Mouse (Mus musculus): ENCODE measurements around the gene Elovl6. TPM values are rescaled to one million over a fixed set of nuclear protein-coding genes. Genes with fewer than 3 reads are reported as not detected.
A peak's percentile ranks its signal among the peaks of the same experiment; 100 is the strongest.

The Elovl6 gene
- polyA plus RNA-seq, 1 experiment from 2014 or later, result 33.5 TPM

DNA sequence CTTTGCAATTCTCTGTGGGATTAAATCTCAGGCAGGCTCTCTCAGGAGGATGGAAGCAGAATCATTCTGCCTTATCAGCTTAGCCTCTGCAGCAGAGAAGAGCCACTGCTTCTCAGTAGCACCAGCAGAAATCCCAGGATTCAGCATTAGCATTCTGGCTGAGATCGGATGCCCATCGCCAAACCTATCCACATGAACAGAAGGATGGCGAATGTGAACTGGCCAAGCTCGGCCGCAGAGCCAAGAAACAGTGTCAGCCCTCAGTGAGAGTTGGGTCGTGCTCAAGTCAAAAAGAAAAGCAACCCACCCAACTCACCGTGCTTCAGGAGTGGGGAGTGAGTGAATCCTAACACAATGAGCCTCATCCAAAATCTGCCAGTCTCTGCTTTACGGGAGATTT is 119.6 kb downstream of the Elovl6 start:
- Histone ChIP-seq H3K4me2 (no peak overlapping the region), H3K36me3 (ENCODE audit: poor library complexity, severe bottlenecking) (no peaks in the 10 kb centered on the region), H3K9me3 (replicated peaks) (no peaks in the 10 kb centered on the region), H3K9ac (no peak overlapping the region), H3K4me1 (peaks cover 6% of the 10 kb centered on the region; the same call in 1 of the 2 replicates), H3K27ac (no peak overlapping the region), H3K27me3 (no peaks in the 10 kb centered on the region), H3K4me3 (no peak overlapping the region)
- WGBS, result 89% methylated on average over 8 of the region's 8 CpGs
- ATAC-seq, result no peak

DNA sequence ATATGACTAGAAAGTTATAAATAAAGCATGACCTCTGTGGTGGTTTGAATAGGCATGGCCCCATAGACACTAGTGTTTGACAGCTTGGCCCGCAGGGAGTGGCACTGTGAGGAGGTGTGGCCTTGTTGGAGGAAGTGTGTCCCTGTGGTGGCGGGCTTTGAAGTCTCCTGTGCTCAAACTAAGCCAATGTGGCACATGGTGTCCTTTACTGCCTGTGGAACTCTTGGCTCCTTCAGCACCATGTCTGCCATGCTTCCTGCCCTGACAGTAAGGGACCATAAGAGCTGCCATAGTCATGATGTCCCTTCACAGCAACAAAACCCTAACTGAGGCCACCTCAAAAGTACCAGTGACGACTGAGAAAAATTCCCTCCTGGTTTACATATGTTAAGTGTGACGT is 120.3 kb downstream of the Elovl6 start:
- Histone ChIP-seq H3K36me3 (ENCODE audit: poor library complexity, severe bottlenecking) (no peaks in the 10 kb centered on the region), H3K4me2 (no peak overlapping the region), H3K4me1 (peaks cover 6% of the 10 kb centered on the region; the same call in 1 of the 2 replicates), H3K9ac (no peak overlapping the region), H3K9me3 (replicated peaks) (no peaks in the 10 kb centered on the region), H3K4me3 (no peak overlapping the region), H3K27me3 (no peaks in the 10 kb centered on the region), H3K27ac (no peak overlapping the region)
- ATAC-seq, result no peak
- 86% methylated on average over 4 of the region's 4 CpGs for WGBS

DNA sequence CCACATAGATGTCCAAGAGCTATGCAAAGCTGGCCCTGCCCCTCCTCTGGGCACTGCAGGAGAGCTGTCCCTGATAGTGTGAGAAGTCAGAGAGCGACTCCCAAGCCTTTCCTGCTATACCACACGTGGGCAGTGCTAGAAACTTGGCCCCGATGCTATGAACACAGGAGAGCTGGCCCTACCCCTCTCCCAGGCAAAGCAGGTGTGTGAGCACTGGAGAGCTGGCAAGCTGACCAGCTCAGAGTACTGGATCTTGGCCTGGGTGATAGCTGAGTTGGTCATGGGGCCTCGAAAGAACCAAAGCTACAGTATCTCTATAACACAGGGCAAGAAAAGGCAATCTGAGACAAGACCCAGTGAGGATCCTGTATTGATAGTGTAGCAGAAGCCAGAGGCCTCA is 124.4 kb downstream of the Elovl6 start:
- H3K4me3 ChIP-seq, result no peak overlapping the region
- no peaks in the 10 kb centered on the region for H3K4me1 ChIP-seq
- H3K27ac ChIP-seq, result no peak overlapping the region
- H3K9me3 ChIP-seq (replicated peaks), result no peaks in the 10 kb centered on the region
- no peak overlapping the region for H3K9ac ChIP-seq
- H3K4me2 ChIP-seq, result no peak overlapping the region
- no peaks in the 10 kb centered on the region for H3K27me3 ChIP-seq
- no peaks in the 10 kb centered on the region for H3K36me3 ChIP-seq (ENCODE audit: poor library complexity, severe bottlenecking)
- WGBS, result 84% methylated on average over 4 of the region's 4 CpGs
- no peak for ATAC-seq

DNA sequence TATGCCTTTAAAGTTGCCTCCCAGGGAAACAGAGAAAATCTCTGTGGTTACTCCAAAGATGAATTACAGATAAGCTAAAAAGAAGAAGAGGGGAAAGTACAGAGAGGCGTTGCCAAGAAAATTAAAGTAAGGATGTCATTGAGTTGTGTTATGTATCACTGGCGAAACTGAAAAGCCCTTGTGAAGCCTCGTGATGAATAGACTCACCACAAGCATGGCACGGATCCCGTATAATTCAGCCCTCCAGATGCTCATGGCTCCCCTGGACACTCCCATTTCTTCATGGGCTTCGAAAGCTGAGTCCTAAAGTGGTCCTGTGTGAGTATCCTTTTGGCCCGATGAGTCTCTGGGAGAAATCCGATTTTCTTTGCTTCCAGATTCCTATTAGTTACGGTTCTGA is 125.1 kb downstream of the Elovl6 start:
- Histone ChIP-seq H3K9ac (no peak overlapping the region), H3K4me2 (no peak overlapping the region), H3K4me3 (no peak overlapping the region), H3K36me3 (ENCODE audit: poor library complexity, severe bottlenecking) (no peaks in the 10 kb centered on the region), H3K9me3 (replicated peaks) (no peaks in the 10 kb centered on the region), H3K4me1 (no peaks in the 10 kb centered on the region), H3K27ac (no peak overlapping the region), H3K27me3 (no peaks in the 10 kb centered on the region)
- 89% methylated on average over 9 of the region's 9 CpGs for WGBS
- no peak for ATAC-seq

DNA sequence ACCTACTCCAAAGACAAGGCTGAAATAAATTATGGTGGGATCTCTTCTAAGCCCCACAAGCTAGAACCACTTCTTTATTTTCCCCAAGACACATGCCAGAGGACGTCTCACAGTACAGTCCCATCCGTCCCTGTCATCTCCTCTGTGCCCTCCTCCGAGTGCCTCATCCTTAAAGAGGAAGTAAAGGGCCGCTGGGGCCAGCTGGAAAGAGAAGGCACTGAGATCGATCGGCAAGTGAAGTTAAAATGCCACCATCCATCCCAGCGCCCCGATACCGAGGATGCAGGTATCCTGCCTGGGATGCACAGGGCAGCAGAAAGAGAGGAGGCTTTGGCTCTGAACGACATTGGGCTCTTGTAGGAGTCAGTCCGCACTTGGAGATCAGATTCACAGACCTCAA is 125.6 kb downstream of the Elovl6 start:
- WGBS, result 93% methylated on average over 11 of the region's 11 CpGs
- no peaks in the 10 kb centered on the region for H3K36me3 ChIP-seq (ENCODE audit: poor library complexity, severe bottlenecking)

DNA sequence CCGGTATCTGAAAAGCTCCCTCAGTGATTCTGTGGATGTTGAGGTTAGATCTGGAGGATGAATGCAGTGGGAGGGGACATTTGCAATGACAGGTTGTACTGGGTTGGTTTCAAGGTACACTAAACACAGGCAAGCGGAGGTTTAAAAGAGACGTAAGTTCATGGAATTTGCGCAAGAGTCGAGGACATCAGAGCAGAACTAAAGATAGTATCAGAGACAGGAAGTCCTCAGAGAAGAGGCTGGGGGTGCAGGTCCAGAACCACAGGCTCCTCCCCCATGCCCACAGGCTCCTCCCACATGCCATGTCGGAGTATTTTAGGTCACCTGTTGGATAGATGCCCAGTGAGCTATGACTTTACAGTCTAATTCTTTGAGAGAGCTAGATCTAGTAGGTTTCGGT is 126.6 kb downstream of the Elovl6 start:
- H3K36me3 ChIP-seq (ENCODE audit: poor library complexity, severe bottlenecking), result no peaks in the 10 kb centered on the region
- no peak overlapping the region for H3K4me2 ChIP-seq
- H3K9me3 ChIP-seq (replicated peaks), result no peaks in the 10 kb centered on the region
- no peak overlapping the region for H3K4me3 ChIP-seq
- WGBS, result 95% methylated on average over 7 of the region's 7 CpGs
- no peaks in the 10 kb centered on the region for H3K27me3 ChIP-seq
- no peak overlapping the region for H3K9ac ChIP-seq
- no peak for ATAC-seq
- H3K4me1 ChIP-seq, result no peaks in the 10 kb centered on the region
- H3K27ac ChIP-seq, result no peak overlapping the region

More for the DNA sequence above, 125.6 kb downstream of the Elovl6 start:
- no peaks in the 10 kb centered on the region for H3K9me3 ChIP-seq (replicated peaks)
- H3K4me1 ChIP-seq, result no peaks in the 10 kb centered on the region
- no peak overlapping the region for H3K9ac ChIP-seq
- no peak overlapping the region for H3K4me3 ChIP-seq
- H3K27me3 ChIP-seq, result no peaks in the 10 kb centered on the region
- H3K27ac ChIP-seq, result no peak overlapping the region
- ATAC-seq, result no peak
- no peak overlapping the region for H3K4me2 ChIP-seq

DNA sequence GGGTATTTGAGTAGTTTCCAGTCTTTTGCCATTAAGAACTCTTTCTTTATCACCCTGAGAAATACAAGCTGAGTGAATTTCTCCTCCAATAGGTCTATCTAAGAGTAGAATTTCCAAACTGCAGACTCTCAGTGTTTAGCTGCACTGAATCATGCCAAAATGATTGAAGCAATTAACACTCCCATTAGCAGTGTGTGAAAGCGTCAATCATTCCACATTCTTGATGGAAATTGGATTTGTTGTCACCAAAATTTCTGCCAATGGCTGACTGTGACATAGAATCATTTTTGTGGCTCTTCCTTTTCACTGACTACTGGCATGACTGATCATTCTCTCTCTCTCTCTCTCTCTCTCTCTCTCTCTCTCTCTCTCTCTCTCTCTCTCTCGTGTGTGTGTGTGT is 131.8 kb downstream of the Elovl6 start:
- Histone ChIP-seq H3K36me3 (ENCODE audit: poor library complexity, severe bottlenecking) (no peaks in the 10 kb centered on the region), H3K4me2 (no peak overlapping the region), H3K27ac (no peak overlapping the region), H3K4me3 (no peak overlapping the region), H3K9ac (no peak overlapping the region), H3K27me3 (no peaks in the 10 kb centered on the region), H3K4me1 (no peaks in the 10 kb centered on the region), H3K9me3 (replicated peaks) (no peaks in the 10 kb centered on the region; the same call in 1 of the 2 replicates)
- no peak for ATAC-seq
- WGBS, result 82% methylated on average over 2 of the region's 2 CpGs

DNA sequence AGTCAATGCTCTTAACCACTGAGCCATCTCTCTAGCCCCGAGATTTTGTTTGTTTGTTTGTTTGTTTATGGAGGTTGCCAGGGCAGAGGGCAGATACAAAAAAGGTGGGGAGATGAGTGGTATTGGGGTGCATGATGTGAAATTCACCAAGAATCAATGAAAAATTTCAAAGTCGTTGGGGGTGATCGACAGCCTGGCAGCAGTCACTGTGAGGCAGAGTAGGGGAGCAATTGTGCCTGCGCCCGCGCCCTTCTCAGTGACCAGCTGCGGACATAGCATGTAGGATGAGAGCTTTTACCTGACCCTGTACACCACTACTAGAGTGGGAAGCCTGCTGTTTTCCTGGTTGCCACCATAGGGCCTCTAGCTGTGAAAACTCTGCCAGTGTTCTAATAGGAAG is 143.8 kb downstream of the Elovl6 start:
- no peaks in the 10 kb centered on the region for H3K36me3 ChIP-seq (ENCODE audit: poor library complexity, severe bottlenecking)
- no peak overlapping the region for H3K9ac ChIP-seq
- H3K4me1 ChIP-seq, result no peaks in the 10 kb centered on the region
- H3K27ac ChIP-seq, result no peak overlapping the region
- no peak overlapping the region for H3K4me2 ChIP-seq
- no peak overlapping the region for H3K4me3 ChIP-seq
- no peaks in the 10 kb centered on the region for H3K9me3 ChIP-seq (replicated peaks)
- H3K27me3 ChIP-seq, result no peaks in the 10 kb centered on the region
- no peak for ATAC-seq
- 94% methylated on average over 7 of the region's 7 CpGs for WGBS

DNA sequence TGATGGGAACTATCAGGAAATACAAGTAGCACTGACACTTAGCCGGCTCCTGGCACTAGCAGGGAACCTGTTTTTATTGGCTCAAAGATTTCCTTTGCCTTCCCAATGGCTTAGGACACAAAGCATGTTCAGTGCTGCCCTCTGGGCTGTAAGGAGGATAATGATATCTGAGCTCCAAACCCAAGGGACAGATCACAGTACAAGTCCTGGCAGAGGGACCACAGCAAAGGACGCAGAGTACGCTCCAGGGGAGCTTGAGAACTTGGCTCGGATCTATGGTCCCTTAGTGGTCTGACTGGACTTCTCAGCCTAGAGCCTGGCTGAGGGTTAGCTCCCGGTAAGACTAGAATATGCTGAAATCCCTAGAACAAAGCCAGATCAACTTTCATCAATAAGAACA is 148.1 kb downstream of the Elovl6 start:
- no peak for ATAC-seq
- Histone ChIP-seq H3K4me1 (no peaks in the 10 kb centered on the region), H3K27me3 (no peaks in the 10 kb centered on the region), H3K4me2 (no peak overlapping the region), H3K4me3 (no peak overlapping the region), H3K36me3 (ENCODE audit: poor library complexity, severe bottlenecking) (no peaks in the 10 kb centered on the region), H3K27ac (no peak overlapping the region), H3K9ac (no peak overlapping the region), H3K9me3 (replicated peaks) (no peaks in the 10 kb centered on the region)
- WGBS, result 78% methylated on average over 5 of the region's 5 CpGs

DNA sequence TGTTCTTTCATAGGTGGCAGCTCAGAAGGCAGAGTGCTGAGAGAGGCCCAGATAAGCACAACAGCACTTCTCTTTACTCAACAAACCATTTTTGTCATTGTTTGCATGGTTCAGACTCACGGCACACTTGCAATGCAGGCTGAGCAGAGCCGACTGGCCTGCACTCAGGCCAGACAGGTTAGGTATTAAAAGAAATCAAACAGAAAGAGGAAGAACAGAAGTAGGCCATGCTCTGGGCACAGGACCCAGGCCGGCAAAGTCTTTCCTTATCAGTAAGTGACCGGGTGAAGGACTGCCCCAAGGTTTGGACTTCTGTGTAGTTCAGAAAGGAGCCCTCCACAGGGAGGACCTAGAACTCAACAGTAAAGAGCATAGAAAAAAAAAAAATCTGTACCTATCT is 149.7 kb downstream of the Elovl6 start:
- no peak for ATAC-seq
- Histone ChIP-seq H3K27me3 (no peaks in the 10 kb centered on the region), H3K9ac (no peak overlapping the region), H3K36me3 (ENCODE audit: poor library complexity, severe bottlenecking) (no peaks in the 10 kb centered on the region), H3K9me3 (replicated peaks) (no peaks in the 10 kb centered on the region), H3K4me2 (no peak overlapping the region), H3K4me3 (no peak overlapping the region), H3K27ac (no peak overlapping the region), H3K4me1 (no peaks in the 10 kb centered on the region)
- 98% methylated on average over 4 of the region's 4 CpGs for WGBS

DNA sequence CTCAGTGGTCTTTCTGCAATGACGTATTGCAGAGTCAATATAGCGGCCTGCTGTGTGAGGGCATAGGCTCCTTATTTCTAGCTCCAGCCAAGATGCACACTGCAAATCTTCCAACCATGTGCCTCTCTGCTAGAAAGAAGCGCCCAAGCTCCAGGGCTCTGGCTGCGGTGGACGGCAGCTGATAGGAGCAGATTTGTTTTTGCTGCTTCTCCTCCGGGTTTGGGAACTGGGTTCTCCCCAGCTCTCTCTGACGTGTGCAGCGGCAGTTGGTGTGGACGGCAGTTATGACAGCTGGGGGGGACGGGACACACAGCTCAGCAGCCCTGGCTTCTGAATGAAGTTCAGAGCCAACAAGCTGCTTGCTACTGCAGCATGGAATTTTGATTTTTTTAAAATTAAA is 150.2 kb downstream of the Elovl6 start:
- no peaks in the 10 kb centered on the region for H3K27me3 ChIP-seq
- ATAC-seq, result peak; percentile 39; the same call in 1 of the 2 replicates
- WGBS, result 87% methylated on average over 10 of the region's 10 CpGs
- H3K4me1 ChIP-seq, result no peaks in the 10 kb centered on the region
- H3K4me2 ChIP-seq, result no peak overlapping the region
- H3K4me3 ChIP-seq, result no peak overlapping the region
- H3K9me3 ChIP-seq (replicated peaks), result no peaks in the 10 kb centered on the region
- no peak overlapping the region for H3K27ac ChIP-seq
- no peaks in the 10 kb centered on the region for H3K36me3 ChIP-seq (ENCODE audit: poor library complexity, severe bottlenecking)
- no peak overlapping the region for H3K9ac ChIP-seq

DNA sequence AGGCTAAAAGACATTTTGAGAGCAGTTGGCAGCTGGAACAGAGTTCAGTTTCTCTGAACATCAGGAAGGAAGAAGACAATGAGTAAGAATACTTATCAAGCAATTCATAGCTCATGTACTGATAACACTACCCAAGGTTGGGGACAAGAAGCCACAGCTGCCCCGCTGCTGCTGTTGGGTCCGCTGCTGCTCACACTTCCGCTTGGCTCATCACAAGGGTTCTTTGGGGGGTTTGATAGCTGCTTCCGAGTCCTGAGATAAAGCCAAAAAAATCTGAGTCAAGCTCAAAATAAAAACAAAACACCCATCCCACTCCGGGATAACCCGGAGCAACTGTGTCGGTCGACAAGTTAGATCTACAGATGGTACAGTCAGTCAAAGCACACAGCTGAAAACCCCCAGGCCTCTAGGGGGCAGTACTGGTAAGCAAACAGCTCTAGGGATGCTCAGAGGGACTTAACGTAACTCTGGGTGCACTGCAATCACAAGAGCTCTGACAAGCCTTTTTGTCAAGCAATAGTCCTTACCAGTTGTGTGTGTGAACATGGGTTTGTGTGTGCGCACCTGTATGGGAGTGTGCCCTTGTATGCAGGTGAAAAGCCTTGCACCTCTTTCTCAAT is 151.0 kb downstream of the Elovl6 start:
- no peak overlapping the region for H3K9ac ChIP-seq
- no peak overlapping the region for H3K4me2 ChIP-seq
- ATAC-seq, result no peak
- WGBS, result 92% methylated on average over 10 of the region's 10 CpGs
- no peaks in the 10 kb centered on the region for H3K36me3 ChIP-seq (ENCODE audit: poor library complexity, severe bottlenecking)
- no peak overlapping the region for H3K4me3 ChIP-seq
- no peaks in the 10 kb centered on the region for H3K4me1 ChIP-seq
- no peaks in the 10 kb centered on the region for H3K9me3 ChIP-seq (replicated peaks)
- H3K27ac ChIP-seq, result no peak overlapping the region
- no peaks in the 10 kb centered on the region for H3K27me3 ChIP-seq

DNA sequence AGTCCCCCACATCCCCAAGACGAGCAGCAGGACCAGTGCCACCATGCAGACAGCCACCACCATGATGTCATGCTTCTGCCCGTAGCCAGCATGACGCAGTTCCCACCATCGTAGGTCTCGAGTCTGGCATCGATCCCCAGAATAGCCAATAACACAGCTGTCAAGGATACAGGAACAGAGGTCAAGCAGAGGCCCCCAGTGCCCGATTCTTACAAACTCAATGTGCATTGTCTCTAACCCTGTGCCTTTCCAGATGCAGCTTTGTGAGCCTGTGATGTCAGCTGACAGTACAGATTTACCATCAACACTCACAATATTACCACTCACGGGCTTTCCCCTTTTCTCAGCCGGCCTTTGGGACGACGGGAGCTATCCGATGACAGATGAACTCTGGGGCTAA is 154.0 kb downstream of the Elovl6 start:
- ATAC-seq, result no peak
- Histone ChIP-seq H3K9ac (no peak overlapping the region), H3K27me3 (no peaks in the 10 kb centered on the region), H3K4me3 (no peak overlapping the region), H3K9me3 (replicated peaks) (no peaks in the 10 kb centered on the region), H3K4me2 (no peak overlapping the region), H3K27ac (no peak overlapping the region), H3K36me3 (ENCODE audit: poor library complexity, severe bottlenecking) (no peaks in the 10 kb centered on the region), H3K4me1 (no peaks in the 10 kb centered on the region)
- 90% methylated on average over 12 of the region's 12 CpGs for WGBS

All from forebrain, embryonic 13.5 days (tissue).